Mouse (Mus musculus) embryonic facial prominence, embryonic 14.5 days (tissue): Measurements from ENCODE around the gene Msi2. TPM values are rescaled to one million over a fixed set of nuclear protein-coding genes. Genes with fewer than 3 reads are reported as not detected.
A peak's percentile ranks its signal among the peaks of the same experiment; 100 is the strongest.

Experiments
- ATAC-seq: fragments of 200-750 bp; cut with Nextera tagmentation; 2 replicates; pipeline ENCODE4 v1.8.0; 2017; ENCODE audit warnings: low read depth, moderate number of reproducible peaks, moderate TSS enrichment
- DNase-seq: peaks from one replicate; pipeline ENCODE4 v3.0.0-alpha.2; 2015; ENCODE audit warnings: low spot score
- H3K27ac ChIP-seq: fragments of 300-500 bp; sonication (generic); replicated peaks from 2 replicates; pipeline ENCODE4 v1.5.1; 2014; ENCODE audit warnings: low read depth, mild to moderate bottlenecking, low read length, moderate library complexity
- H3K27me3 ChIP-seq: fragments of 300-500 bp; sonication (generic); replicated peaks from 2 replicates; pipeline ENCODE4 v1.6.1; 2014; ENCODE audit warnings: low read length; ENCODE audit not compliant: control insufficient read depth, insufficient read depth
- H3K36me3 ChIP-seq: fragments of 300-500 bp; sonication (generic); 2 replicates; pipeline ENCODE4 v1.6.1; 2014; ENCODE audit warnings: low read length, mixed read lengths; ENCODE audit not compliant: control insufficient read depth, insufficient read depth
- H3K4me1 ChIP-seq: fragments of 300-500 bp; sonication (generic); 2 replicates; pipeline ENCODE4 v1.6.1; 2014; ENCODE audit warnings: antibody characterized with exemption, low read length; ENCODE audit not compliant: control insufficient read depth, insufficient read depth
- H3K4me2 ChIP-seq: fragments of 300-500 bp; sonication (generic); 2 replicates; pipeline ENCODE4 v1.6.1; 2014; ENCODE audit warnings: low read depth, mild to moderate bottlenecking, low read length, moderate library complexity, mixed read lengths
- H3K4me3 ChIP-seq: fragments of 300-500 bp; sonication (generic); 2 replicates; pipeline ENCODE4 v1.5.1; 2014; ENCODE audit warnings: low read depth, mild to moderate bottlenecking, low read length
- H3K9ac ChIP-seq: fragments of 300-500 bp; sonication (generic); 2 replicates; pipeline ENCODE4 v1.6.1; 2014; ENCODE audit warnings: low read depth, mild to moderate bottlenecking, low read length, moderate library complexity, mixed read lengths
- H3K9me3 ChIP-seq: fragments of 300-500 bp; sonication (generic); 2 replicates; pipeline ENCODE4 v1.6.1; 2016; ENCODE audit warnings: low read length; ENCODE audit not compliant: control insufficient read depth
- WGBS: fragments of 180-500 bp; shearing (Covaris S2); extraction: QIAGEN DNeasy Blood & Tissue Kit; methylation state at CpG from one replicate; pipeline ENCODE4 v1.1.7; 2014; 5-methylcytosine and 5-hydroxymethylcytosine counted together
- polyA plus RNA-seq: library from polyadenylated mRNA; unstranded; fragments of >200 nt; fragmentation: Nextera tagmentation; extraction: Ambion mirVana; gene quantifications from 2 replicates; pipeline ENCODE4 v1.2.1, GENCODE M21; 2014

The Msi2 gene
- polyA plus RNA-seq, 1 experiment from 2014 or later = 15.2 TPM

DNA sequence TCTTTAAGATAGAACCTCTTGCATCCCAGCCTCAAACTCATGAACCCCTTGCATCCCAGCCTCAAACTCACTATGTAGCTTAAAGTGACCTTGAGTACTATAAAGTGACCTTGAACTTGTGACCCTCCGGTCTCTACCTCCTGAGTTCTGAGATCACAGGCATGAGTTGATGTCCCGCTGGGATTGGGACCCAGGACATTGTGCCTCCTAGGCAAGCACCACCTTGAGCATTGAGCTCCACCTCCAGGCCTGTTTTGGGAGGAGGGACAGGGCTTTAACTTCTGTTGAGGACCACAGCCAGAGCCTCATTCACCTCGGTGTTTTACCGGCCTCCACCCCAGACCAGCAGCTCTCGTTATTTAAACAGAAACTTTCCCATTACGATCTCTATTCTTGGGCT lies 93.7 kb downstream of the Msi2 start:
- ATAC-seq = no peak
- H3K4me2 ChIP-seq = no peak overlapping the region

DNA sequence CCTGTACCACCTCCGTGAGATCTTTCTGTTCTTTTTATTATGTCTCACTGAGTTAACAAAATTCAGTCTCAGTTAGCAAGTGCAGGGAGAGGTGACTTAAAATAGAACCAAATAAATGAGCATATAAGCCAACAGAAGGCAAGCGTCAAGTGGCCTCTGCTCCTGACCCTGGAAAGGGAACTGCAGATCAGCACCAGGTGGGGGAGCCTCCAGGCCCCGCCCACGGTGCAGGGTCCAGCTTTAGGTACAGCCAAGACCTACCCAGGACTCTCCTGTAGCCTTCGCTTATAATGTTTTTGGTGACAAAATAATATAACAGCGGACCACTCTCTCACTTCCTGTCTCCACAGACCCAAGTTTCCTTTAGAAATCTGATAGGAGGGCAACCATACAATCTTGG lies 94.6 kb downstream of the Msi2 start:
- Histone ChIP-seq H3K4me2 (no peak overlapping the region), H3K27ac (no peak overlapping the region), H3K9me3 (no peaks in the 10 kb centered on the region), H3K9ac (no peak overlapping the region), H3K4me1 (peaks cover 53% of the 10 kb centered on the region), H3K36me3 (no peaks in the 10 kb centered on the region), H3K4me3 (no peak overlapping the region), H3K27me3 (no peaks in the 10 kb centered on the region)
- WGBS = 70% methylated on average over 6 of the region's 6 CpGs
- ATAC-seq (no peak), DNase-seq (no peak)

More for the DNA sequence above, 93.7 kb downstream of the Msi2 start:
- DNase-seq = no peak
- WGBS = 81% methylated on average over 6 of the region's 6 CpGs
- Histone ChIP-seq H3K27me3 (no peaks in the 10 kb centered on the region), H3K4me1 (peaks cover 44% of the 10 kb centered on the region), H3K9ac (no peak overlapping the region), H3K36me3 (no peaks in the 10 kb centered on the region), H3K27ac (no peak overlapping the region), H3K4me3 (no peak overlapping the region), H3K9me3 (no peaks in the 10 kb centered on the region)

DNA sequence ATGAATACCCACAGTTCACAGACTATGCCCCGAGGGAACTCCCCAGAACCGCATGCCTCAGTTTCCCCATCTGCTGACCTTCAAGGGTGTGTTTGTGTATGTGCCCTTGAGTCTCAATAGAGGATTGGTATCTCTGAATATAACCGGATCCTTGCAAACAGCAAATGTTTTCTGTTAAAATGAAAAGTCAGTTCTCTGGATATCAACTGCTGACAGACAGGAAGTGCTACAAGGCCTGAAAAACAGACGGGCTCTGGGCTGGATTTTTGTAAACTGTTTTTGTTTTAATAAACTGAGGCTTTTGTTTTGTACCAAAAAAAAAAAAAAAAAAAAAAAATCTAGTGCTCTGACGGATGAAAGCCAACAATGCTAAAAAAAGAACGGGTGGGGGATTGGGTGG lies 95.8 kb downstream of the Msi2 start:
- DNase-seq (no peak), ATAC-seq (no peak)
- Histone ChIP-seq H3K9ac (no peak overlapping the region), H3K36me3 (no peaks in the 10 kb centered on the region), H3K27ac (no peak overlapping the region), H3K4me2 (no peak overlapping the region), H3K27me3 (no peaks in the 10 kb centered on the region), H3K9me3 (no peaks in the 10 kb centered on the region), H3K4me3 (no peak overlapping the region), H3K4me1 (peaks cover 52% of the 10 kb centered on the region)
- 39% methylated on average over 6 of the region's 6 CpGs for WGBS

DNA sequence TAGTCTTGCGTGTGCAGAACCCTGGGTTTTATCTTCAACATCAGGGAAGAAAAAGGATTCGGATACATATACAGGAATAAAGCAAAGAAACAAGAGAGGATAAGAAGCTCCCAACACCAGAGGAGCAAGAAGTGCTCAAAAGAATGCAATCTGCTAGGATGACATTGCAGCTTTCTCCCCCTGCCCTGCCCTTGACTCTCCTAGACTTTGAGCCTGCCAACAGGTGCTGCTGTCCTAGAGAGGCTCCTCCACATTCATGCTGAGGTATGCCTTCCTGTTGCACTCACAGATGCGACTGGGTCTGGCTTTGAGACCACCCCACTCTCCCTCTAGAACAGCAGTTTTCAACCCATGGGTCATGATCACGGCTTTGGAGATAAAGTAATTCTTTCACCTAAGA lies 96.5 kb downstream of the Msi2 start:
- ATAC-seq (no peak), DNase-seq (no peak)
- Histone ChIP-seq H3K27ac (no peak overlapping the region), H3K9ac (no peak overlapping the region), H3K4me2 (no peak overlapping the region), H3K36me3 (no peaks in the 10 kb centered on the region), H3K9me3 (no peaks in the 10 kb centered on the region), H3K4me3 (no peak overlapping the region), H3K4me1 (peaks cover 47% of the 10 kb centered on the region), H3K27me3 (no peaks in the 10 kb centered on the region)
- 87% methylated on average over 4 of the region's 4 CpGs for whole genome bisulfite sequencing

DNA sequence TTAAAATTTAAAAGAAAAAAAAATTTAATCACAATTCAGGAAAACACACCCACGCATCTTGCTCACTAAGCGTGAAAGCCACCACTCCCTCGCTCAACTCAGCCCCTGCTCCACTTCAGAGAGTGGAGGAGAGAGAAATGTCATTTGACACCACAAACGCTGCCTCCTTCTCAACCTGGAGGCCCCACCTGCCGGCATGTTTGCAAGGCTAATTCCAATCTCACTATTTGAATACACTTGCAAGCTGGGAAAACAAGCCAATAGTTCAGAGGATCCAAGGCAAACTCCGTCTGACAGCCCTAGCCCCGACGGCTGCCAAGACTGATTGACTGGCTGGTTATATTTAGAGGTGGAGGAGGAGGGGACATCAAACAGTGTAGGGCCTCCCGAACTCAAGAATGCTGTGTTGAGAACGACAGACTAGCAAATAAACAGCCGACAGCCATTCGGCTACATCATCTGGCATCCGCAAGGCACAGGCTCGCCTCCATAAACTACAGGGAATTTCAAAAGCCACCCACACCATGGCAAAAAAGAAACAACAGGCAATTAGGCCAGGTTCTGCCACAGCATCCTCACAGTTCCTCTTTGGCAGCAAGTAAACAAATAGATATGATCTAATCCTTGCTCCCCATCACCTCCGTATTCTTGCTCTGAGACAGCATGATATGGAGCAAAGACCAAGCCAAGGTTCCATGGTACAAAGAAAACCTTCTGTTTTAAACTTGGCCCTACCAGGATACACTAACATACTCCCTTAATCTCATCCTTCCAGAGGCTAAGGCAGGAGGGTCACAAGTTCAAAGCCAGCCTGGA lies 97.9 kb downstream of the Msi2 start:
- WGBS = 7% methylated on average over 15 of the region's 15 CpGs
- no peak overlapping the region for H3K4me3 ChIP-seq
- peaks cover 36% of the 10 kb centered on the region for H3K4me1 ChIP-seq
- peak; percentile 84 for DNase-seq
- no peaks in the 10 kb centered on the region for H3K9me3 ChIP-seq
- ATAC-seq = peak; percentile 68
- no peaks in the 10 kb centered on the region for H3K36me3 ChIP-seq
- no peak overlapping the region for H3K9ac ChIP-seq
- H3K27me3 ChIP-seq = no peaks in the 10 kb centered on the region
- peak overlapping the region; percentile 24; the same call in 1 of the 2 replicates for H3K4me2 ChIP-seq
- H3K27ac ChIP-seq = peak overlapping the region; percentile 61

DNA sequence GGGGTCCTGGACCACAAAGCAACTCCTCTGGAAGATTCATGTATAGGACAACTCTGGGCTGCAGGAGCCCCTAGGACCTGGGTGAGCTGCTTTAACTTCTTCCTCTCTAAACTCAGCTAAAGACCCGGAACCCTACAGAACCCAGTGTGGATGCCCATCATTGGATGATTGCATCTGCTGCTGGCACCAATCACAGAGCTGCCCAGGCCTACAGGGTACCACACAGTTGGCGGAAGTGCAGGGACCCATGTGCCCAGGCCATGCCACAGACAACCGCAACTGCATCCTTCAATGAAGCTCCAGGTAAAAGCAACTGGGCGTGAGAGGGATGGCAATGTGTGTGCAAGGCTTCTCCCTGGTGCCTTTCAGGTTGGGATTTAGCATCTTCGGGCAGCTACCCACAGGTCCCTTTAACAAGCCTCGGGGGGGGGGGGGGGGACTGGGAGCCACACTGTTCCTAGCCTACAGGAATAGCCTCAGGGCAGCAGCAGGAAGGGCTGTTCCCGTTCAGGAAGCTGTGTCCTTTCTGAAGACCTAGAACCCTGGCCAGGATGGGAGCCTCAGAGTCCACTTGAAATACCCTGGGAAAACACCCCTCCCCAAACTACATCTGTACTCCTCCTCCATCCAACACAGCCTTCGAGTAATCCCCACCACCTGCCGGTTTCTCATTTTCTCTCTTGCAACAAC lies 98.7 kb downstream of the Msi2 start:
- peaks cover 29% of the 10 kb centered on the region for H3K4me1 ChIP-seq
- H3K9me3 ChIP-seq = no peaks in the 10 kb centered on the region
- H3K27me3 ChIP-seq = no peaks in the 10 kb centered on the region
- ATAC-seq (peak; percentile 22; the same call in 1 of the 2 replicates), DNase-seq (no peak)
- peak overlapping the region; percentile 61 for H3K27ac ChIP-seq
- H3K4me2 ChIP-seq = 0 out of 2 replicates have a peak overlapping the region, but pooled peaks have one; percentile 24
- H3K9ac ChIP-seq = no peak overlapping the region
- no peak overlapping the region for H3K4me3 ChIP-seq
- WGBS = 55% methylated on average over 9 of the region's 9 CpGs
- no peaks in the 10 kb centered on the region for H3K36me3 ChIP-seq

DNA sequence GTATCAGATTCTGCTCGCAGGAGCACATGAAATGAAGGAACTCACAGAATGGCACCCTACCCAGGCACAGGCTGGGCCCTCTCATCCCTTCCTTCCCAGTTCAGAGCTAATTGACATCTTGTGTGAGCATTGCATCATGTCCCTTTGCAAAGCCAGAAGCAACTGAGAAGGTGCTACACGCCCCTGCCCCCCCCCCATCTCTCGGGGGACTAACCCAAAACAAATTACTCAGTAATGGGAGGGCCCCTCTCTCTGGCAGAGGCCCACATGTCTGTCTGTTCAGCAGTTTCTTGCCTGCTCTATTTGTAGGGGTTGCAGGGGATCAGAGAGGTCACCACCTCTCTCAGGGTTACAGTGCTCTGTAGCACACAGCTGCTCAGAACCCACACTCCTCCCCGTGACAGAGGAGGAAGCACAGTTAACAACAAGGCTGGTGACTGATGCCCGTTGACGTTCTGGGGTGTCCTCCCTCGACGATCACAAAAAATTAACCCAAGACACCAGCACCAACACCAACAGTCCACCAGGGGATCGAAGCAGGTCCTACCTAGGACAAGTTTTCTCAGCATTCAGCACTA lies 99.5 kb downstream of the Msi2 start:
- H3K4me3 ChIP-seq = no peak overlapping the region
- no peaks in the 10 kb centered on the region for H3K36me3 ChIP-seq
- H3K4me2 ChIP-seq = no peak overlapping the region
- no peaks in the 10 kb centered on the region for H3K9me3 ChIP-seq
- H3K27me3 ChIP-seq = no peaks in the 10 kb centered on the region
- H3K27ac ChIP-seq = no peak overlapping the region
- 32% methylated on average over 9 of the region's 9 CpGs for WGBS
- no peak for DNase-seq
- no peak for ATAC-seq
- no peak overlapping the region for H3K9ac ChIP-seq
- peaks cover 30% of the 10 kb centered on the region for H3K4me1 ChIP-seq

DNA sequence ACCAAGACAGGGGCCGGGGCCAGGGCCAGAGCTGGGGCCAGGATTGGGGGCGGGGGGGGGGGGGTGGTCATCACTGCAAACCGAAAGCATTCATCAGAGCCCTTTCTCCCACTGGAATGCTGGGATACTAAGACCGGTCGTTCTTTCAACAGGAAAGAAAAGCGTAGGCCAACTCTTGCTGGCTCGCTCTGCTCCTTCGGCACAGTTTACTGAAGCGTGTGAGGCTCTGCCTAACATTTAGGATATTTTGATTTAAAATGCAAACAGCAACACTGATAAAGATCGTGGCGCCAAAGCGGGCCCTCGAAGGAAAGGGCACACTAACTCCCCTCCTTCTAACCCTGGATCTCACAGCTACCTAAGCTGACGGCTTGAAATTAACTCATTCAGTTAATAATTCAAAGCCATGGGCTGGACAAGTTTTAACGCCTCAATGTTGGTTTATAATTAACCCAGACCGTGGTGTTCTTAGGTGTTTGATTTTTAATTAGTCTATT lies 100.3 kb downstream of the Msi2 start:
- ATAC-seq (no peak), DNase-seq (no peak)
- Histone ChIP-seq H3K27me3 (no peaks in the 10 kb centered on the region), H3K4me2 (no peak overlapping the region), H3K4me1 (peaks cover 32% of the 10 kb centered on the region), H3K4me3 (no peak overlapping the region), H3K27ac (no peak overlapping the region), H3K36me3 (no peaks in the 10 kb centered on the region), H3K9me3 (no peaks in the 10 kb centered on the region), H3K9ac (no peak overlapping the region)
- WGBS = 75% methylated on average over 16 of the region's 16 CpGs
